ENCODE assay signal across 9 mouse cellular contexts in genomic region chr4:150396339-150396738, GRCm38 (mm10).
DNase-seq lines count a peak whose midpoint lies in the region; ATAC-seq and TF ChIP-seq lines count a peak whose summit lies in the region.
"Had no signal": no experiment of that assay in that cellular context is flagged by ENCODE, and none has a peak within 500 bp of the region (broad histone marks: within the 10 kb centered on the region; RNA-seq: fewer than 3 reads in every experiment).

No protein-coding gene starts in this region.

- no peak for TF ChIP-seq CTCF in layer of hippocampus, adult 2 months (conservative IDR thresholded peaks at IDR 0.05)
- TF ChIP-seq CTCF in kidney, postnatal 0 days (IDR thresholded peaks at IDR 0.05; ENCODE audit: low read depth): no peak

- H3K9ac ChIP-seq in forebrain, embryonic 16.5 days (replicated peaks; ENCODE audit: low read depth, low read length): no peak overlapping the region
- H3K9ac ChIP-seq in kidney, postnatal 0 days (ENCODE audit: low read depth, low read length): no peak overlapping the region
- H3K9ac ChIP-seq in neural tube, embryonic 14.5 days (replicated peaks; ENCODE audit: low read depth, low read length): no peak overlapping the region

- no peak overlapping the region for H3K4me2 ChIP-seq in forebrain, embryonic 16.5 days (ENCODE audit: low read length)
- H3K4me2 ChIP-seq in kidney, postnatal 0 days (ENCODE audit: low read length): no peak overlapping the region; the same call in 1 of the 2 replicates
- no peak overlapping the region for H3K4me2 ChIP-seq in neural tube, embryonic 14.5 days (ENCODE audit: low read depth, low read length)

- H3K4me3 ChIP-seq in layer of hippocampus, adult 2 months: no peak overlapping the region
- no peak overlapping the region for H3K4me3 ChIP-seq in forebrain, embryonic 16.5 days (replicated peaks; ENCODE audit: low read length)
- no peak overlapping the region for H3K4me3 ChIP-seq in kidney, postnatal 0 days (replicated peaks; ENCODE audit: low read depth, low read length)
- no peak overlapping the region for H3K4me3 ChIP-seq in neural tube, embryonic 14.5 days (ENCODE audit: low read depth, low read length)

- H3K4me1 ChIP-seq in forebrain, embryonic 16.5 days (replicated peaks; ENCODE audit: control insufficient read depth, insufficient read depth, low read length): peaks cover 34% of the 10 kb centered on the region
- H3K4me1 ChIP-seq in kidney, postnatal 0 days (replicated peaks; ENCODE audit: insufficient read depth, low read length): peaks cover 49% of the 10 kb centered on the region
- H3K4me1 ChIP-seq in neural tube, embryonic 14.5 days (ENCODE audit: control insufficient read depth, insufficient read depth, low read length): peaks cover 58% of the 10 kb centered on the region

- H3K9me3 ChIP-seq in forebrain, embryonic 16.5 days (ENCODE audit: control insufficient read depth, low read length): no peaks in the 10 kb centered on the region
- no peaks in the 10 kb centered on the region for H3K9me3 ChIP-seq in kidney, postnatal 0 days (replicated peaks; ENCODE audit: low read length)
- no peaks in the 10 kb centered on the region for H3K9me3 ChIP-seq in neural tube, embryonic 14.5 days (ENCODE audit: control insufficient read depth, low read length)

- H3K36me3 ChIP-seq in forebrain, embryonic 16.5 days (ENCODE audit: control insufficient read depth, insufficient read depth): no peaks in the 10 kb centered on the region
- no peaks in the 10 kb centered on the region for H3K36me3 ChIP-seq in kidney, postnatal 0 days (ENCODE audit: insufficient read depth, low read length)
- no peaks in the 10 kb centered on the region for H3K36me3 ChIP-seq in neural tube, embryonic 14.5 days (ENCODE audit: control insufficient read depth, insufficient read depth, low read length)

- H3K27ac ChIP-seq in layer of hippocampus, adult 2 months: peak overlapping the region; percentile 69; the same call in 1 of the 2 replicates
- peak overlapping the region; percentile 73 for H3K27ac ChIP-seq in forebrain, embryonic 16.5 days (ENCODE audit: low read length)
- peak overlapping the region; percentile 89 for H3K27ac ChIP-seq in kidney, postnatal 0 days
- H3K27ac ChIP-seq in neural tube, embryonic 14.5 days (ENCODE audit: low read depth, low read length): peak overlapping the region; percentile 84

- no peak for DNase-seq in layer of hippocampus, adult 2 months (ENCODE audit: low spot score in 2 of 2)
- DNase-seq in layer of hippocampus, adult 9-11 months: no peak
- peak; percentile 80 for DNase-seq in kidney, postnatal 0 days (ENCODE audit: low spot score)
- no peak for DNase-seq in urinary bladder, postnatal 4 days (ENCODE audit: low spot score in 2 of 2)
- DNase-seq in right cerebral cortex, postnatal 36 days (ENCODE audit: low spot score in 2 of 2): no peak

- peak; percentile 41; the same call in 1 of the 2 replicates for ATAC-seq in forebrain, embryonic 16.5 days
- ATAC-seq in kidney, postnatal 0 days (replicated peaks; ENCODE audit: low FRiP score, low read depth): 0 out of 2 replicates have a peak, but pooled peaks have one; percentile 25
- 0 out of 2 replicates have a peak, but pooled peaks have one; percentile 28 for ATAC-seq in neural tube, embryonic 14.5 days (ENCODE audit: low read depth)
- ATAC-seq in erythroid progenitor cell, adult 5-6 weeks (replicated peaks; ENCODE audit: low FRiP score, poor library complexity, severe bottlenecking): no peak

- H3K27me3 ChIP-seq in forebrain, embryonic 16.5 days (replicated peaks; ENCODE audit: control insufficient read depth, insufficient read depth, low read length): no peaks in the 10 kb centered on the region
- no peaks in the 10 kb centered on the region for H3K27me3 ChIP-seq in kidney, postnatal 0 days (ENCODE audit: insufficient read depth, low read length)
- H3K27me3 ChIP-seq in neural tube, embryonic 14.5 days (ENCODE audit: control insufficient read depth, insufficient read depth, low read length): no peaks in the 10 kb centered on the region
- H3K27me3 ChIP-seq: CH12.LX had no signal
